Mouse (Mus musculus): ENCODE results near the gene Dhx16. TPM values are rescaled to one million over a fixed set of nuclear protein-coding genes. Genes with fewer than 3 reads are reported as not detected.
A peak's percentile ranks its signal among the peaks of the same experiment; 100 is the strongest.
"Not testable (repeated sequence)": the region's sequence is repeated elsewhere in the genome, so short reads cannot be mapped to it uniquely, and the experiment has no call there.

Gene Dhx16
- polyA plus RNA-seq, 1 experiment from 2014 or later, result 51.2 TPM

- ATAC-seq (ENCODE audit: insufficient number of reproducible peaks, low FRiP score, low TSS enrichment, low read depth) (no peak), DNase-seq (ENCODE audit: low spot score) (no peak)
- Histone ChIP-seq H3K4me1 (ENCODE audit: control insufficient read depth, insufficient read depth, low read length) (no peaks in the 10 kb centered on the region), H3K27me3 (ENCODE audit: control insufficient read depth, insufficient read depth, low read length) (no peaks in the 10 kb centered on the region), H3K9me3 (ENCODE audit: control insufficient read depth, low read length) (no peaks in the 10 kb centered on the region), H3K36me3 (ENCODE audit: control insufficient read depth, insufficient read depth, low read length) (peaks cover 39% of the 10 kb centered on the region), H3K9ac (ENCODE audit: low read length) (no peak overlapping the region), H3K4me3 (ENCODE audit: low read depth, low read length) (no peak overlapping the region), H3K27ac (replicated peaks; ENCODE audit: low read depth, low read length) (no peak overlapping the region), H3K4me2 (ENCODE audit: low read depth, severe bottlenecking) (no peak overlapping the region)
- 89% methylated on average over 1 of the region's 1 CpGs for WGBS
Measured at GRCm38 (mm10) chr17:35927471-35927870, 47.9 kb downstream of the Dhx16 start.

- Histone ChIP-seq H3K4me3 (ENCODE audit: low read depth, low read length) (no peak overlapping the region), H3K9me3 (ENCODE audit: control insufficient read depth, low read length) (no peaks in the 10 kb centered on the region), H3K4me1 (ENCODE audit: control insufficient read depth, insufficient read depth, low read length) (no peaks in the 10 kb centered on the region), H3K9ac (ENCODE audit: low read length) (no peak overlapping the region), H3K4me2 (ENCODE audit: low read depth, severe bottlenecking) (no peak overlapping the region), H3K27ac (replicated peaks; ENCODE audit: low read depth, low read length) (no peak overlapping the region), H3K27me3 (ENCODE audit: control insufficient read depth, insufficient read depth, low read length) (no peaks in the 10 kb centered on the region), H3K36me3 (ENCODE audit: control insufficient read depth, insufficient read depth, low read length) (peaks cover 33% of the 10 kb centered on the region)
- ATAC-seq (ENCODE audit: insufficient number of reproducible peaks, low FRiP score, low TSS enrichment, low read depth) (no peak), DNase-seq (ENCODE audit: low spot score) (no peak)
- 100% methylated on average over 2 of the region's 2 CpGs for WGBS
Measured at GRCm38 (mm10) chr17:35929534-35929933, 49.9 kb downstream of the Dhx16 start.

GRCm38 (mm10) chr17:35930627-35931026 is 51.0 kb downstream of the Dhx16 start:
- no peak overlapping the region for H3K27ac ChIP-seq (replicated peaks; ENCODE audit: low read depth, low read length)
- DNase-seq (ENCODE audit: low spot score) (no peak), ATAC-seq (ENCODE audit: insufficient number of reproducible peaks, low FRiP score, low TSS enrichment, low read depth) (no peak)
- no peaks in the 10 kb centered on the region for H3K27me3 ChIP-seq (ENCODE audit: control insufficient read depth, insufficient read depth, low read length)
- H3K9me3 ChIP-seq (ENCODE audit: control insufficient read depth, low read length), result no peaks in the 10 kb centered on the region
- no peak overlapping the region for H3K9ac ChIP-seq (ENCODE audit: low read length)
- H3K4me3 ChIP-seq (ENCODE audit: low read depth, low read length), result no peak overlapping the region
- 92% methylated on average over 12 of the region's 12 CpGs for WGBS
- H3K4me2 ChIP-seq (ENCODE audit: low read depth, severe bottlenecking), result no peak overlapping the region
- no peaks in the 10 kb centered on the region for H3K4me1 ChIP-seq (ENCODE audit: control insufficient read depth, insufficient read depth, low read length)
- peaks cover 30% of the 10 kb centered on the region for H3K36me3 ChIP-seq (ENCODE audit: control insufficient read depth, insufficient read depth, low read length)

GRCm38 (mm10) chr17:35932608-35933007 is 53.0 kb downstream of the Dhx16 start:
- Histone ChIP-seq H3K36me3 (ENCODE audit: control insufficient read depth, insufficient read depth, low read length) (peaks cover 23% of the 10 kb centered on the region), H3K4me2 (ENCODE audit: low read depth, severe bottlenecking) (no peak overlapping the region), H3K9ac (ENCODE audit: low read length) (no peak overlapping the region), H3K4me1 (ENCODE audit: control insufficient read depth, insufficient read depth, low read length) (no peaks in the 10 kb centered on the region), H3K4me3 (ENCODE audit: low read depth, low read length) (no peak overlapping the region), H3K27me3 (ENCODE audit: control insufficient read depth, insufficient read depth, low read length) (no peaks in the 10 kb centered on the region), H3K27ac (replicated peaks; ENCODE audit: low read depth, low read length) (no peak overlapping the region), H3K9me3 (ENCODE audit: control insufficient read depth, low read length) (no peaks in the 10 kb centered on the region)
- no peak for ATAC-seq (ENCODE audit: insufficient number of reproducible peaks, low FRiP score, low TSS enrichment, low read depth)
- no peak for DNase-seq (ENCODE audit: low spot score)
- 91% methylated on average over 4 of the region's 4 CpGs for WGBS

- H3K27ac ChIP-seq (replicated peaks; ENCODE audit: low read depth, low read length); H3K9me3 ChIP-seq (ENCODE audit: control insufficient read depth, low read length); H3K27me3 ChIP-seq (ENCODE audit: control insufficient read depth, insufficient read depth, low read length); H3K4me3 ChIP-seq (ENCODE audit: low read depth, low read length); H3K36me3 ChIP-seq (ENCODE audit: control insufficient read depth, insufficient read depth, low read length); ATAC-seq (ENCODE audit: insufficient number of reproducible peaks, low FRiP score, low TSS enrichment, low read depth); H3K9ac ChIP-seq (ENCODE audit: low read length); H3K4me2 ChIP-seq (ENCODE audit: low read depth, severe bottlenecking); DNase-seq (ENCODE audit: low spot score); H3K4me1 ChIP-seq (ENCODE audit: control insufficient read depth, insufficient read depth, low read length): not testable (repeated sequence)
- WGBS, result 87% methylated on average over 14 of the region's 14 CpGs
Measured at GRCm38 (mm10) chr17:35935763-35936162, 56.1 kb downstream of the Dhx16 start.

- peak; percentile 56 for DNase-seq (ENCODE audit: low spot score)
- Histone ChIP-seq H3K9me3 (ENCODE audit: control insufficient read depth, low read length) (no peaks in the 10 kb centered on the region), H3K36me3 (ENCODE audit: control insufficient read depth, insufficient read depth, low read length) (no peaks in the 10 kb centered on the region), H3K4me3 (ENCODE audit: low read depth, low read length) (no peak overlapping the region), H3K27me3 (ENCODE audit: control insufficient read depth, insufficient read depth, low read length) (no peaks in the 10 kb centered on the region), H3K4me2 (ENCODE audit: low read depth, severe bottlenecking) (no peak overlapping the region), H3K27ac (replicated peaks; ENCODE audit: low read depth, low read length) (no peak overlapping the region), H3K9ac (ENCODE audit: low read length) (no peak overlapping the region), H3K4me1 (ENCODE audit: control insufficient read depth, insufficient read depth, low read length) (no peaks in the 10 kb centered on the region)
- WGBS, result 49% methylated on average over 2 of the region's 2 CpGs
- 0 out of 2 replicates have a peak, but pooled peaks have one; percentile 62 for ATAC-seq (ENCODE audit: insufficient number of reproducible peaks, low FRiP score, low TSS enrichment, low read depth)
Measured at GRCm38 (mm10) chr17:35937700-35938348, 58.2 kb downstream of the Dhx16 start.

- no peaks in the 10 kb centered on the region for H3K9me3 ChIP-seq (ENCODE audit: control insufficient read depth, low read length)
- no peak overlapping the region for H3K9ac ChIP-seq (ENCODE audit: low read length)
- H3K4me1 ChIP-seq (ENCODE audit: control insufficient read depth, insufficient read depth, low read length), result no peaks in the 10 kb centered on the region
- WGBS, result 51% methylated on average over 2 of the region's 2 CpGs
- no peak overlapping the region for H3K4me2 ChIP-seq (ENCODE audit: low read depth, severe bottlenecking)
- H3K4me3 ChIP-seq (ENCODE audit: low read depth, low read length), result no peak overlapping the region
- ATAC-seq (ENCODE audit: insufficient number of reproducible peaks, low FRiP score, low TSS enrichment, low read depth) (no peak), DNase-seq (ENCODE audit: low spot score) (no peak)
- no peaks in the 10 kb centered on the region for H3K27me3 ChIP-seq (ENCODE audit: control insufficient read depth, insufficient read depth, low read length)
- H3K27ac ChIP-seq (replicated peaks; ENCODE audit: low read depth, low read length), result no peak overlapping the region
- H3K36me3 ChIP-seq (ENCODE audit: control insufficient read depth, insufficient read depth, low read length), result no peaks in the 10 kb centered on the region
Measured at GRCm38 (mm10) chr17:35939108-35939507, 59.5 kb downstream of the Dhx16 start.

GRCm38 (mm10) chr17:35939941-35940340 is 60.3 kb downstream of the Dhx16 start:
- no peaks in the 10 kb centered on the region for H3K9me3 ChIP-seq (ENCODE audit: control insufficient read depth, low read length)
- no peak overlapping the region for H3K4me3 ChIP-seq (ENCODE audit: low read depth, low read length)
- H3K9ac ChIP-seq (ENCODE audit: low read length), result no peak overlapping the region
- H3K27ac ChIP-seq (replicated peaks; ENCODE audit: low read depth, low read length), result no peak overlapping the region
- no peaks in the 10 kb centered on the region for H3K27me3 ChIP-seq (ENCODE audit: control insufficient read depth, insufficient read depth, low read length)
- ATAC-seq (ENCODE audit: insufficient number of reproducible peaks, low FRiP score, low TSS enrichment, low read depth), result no peak
- no peak for DNase-seq (ENCODE audit: low spot score)
- no peaks in the 10 kb centered on the region for H3K4me1 ChIP-seq (ENCODE audit: control insufficient read depth, insufficient read depth, low read length)
- WGBS, result 74% methylated on average over 1 of the region's 1 CpGs
- H3K36me3 ChIP-seq (ENCODE audit: control insufficient read depth, insufficient read depth, low read length), result no peaks in the 10 kb centered on the region
- no peak overlapping the region for H3K4me2 ChIP-seq (ENCODE audit: low read depth, severe bottlenecking)

Measured in limb, embryonic 11.5 days (tissue).